Mouse (Mus musculus): ENCODE results near the gene Ankrd65. TPM values are rescaled to one million over a fixed set of nuclear protein-coding genes. Genes with fewer than 3 reads are reported as not detected.
A peak's percentile ranks its signal among the peaks of the same experiment; 100 is the strongest.

The Ankrd65 gene
- total and polyA plus RNA-seq, 3 experiments, result not detected

- in situ Hi-C loops (cut with MboI; ENCODE audit: low pct_ligation_motif_present, low pct_unique_long_range_greater_than_20kb, low sequenced_read_pairs), result no loop called here
These were observed 18.5 kb upstream of the Ankrd65 start for GRCm38 (mm10) chr4:155771706-155772105.

GRCm38 (mm10) chr4:155772786-155773185 is 17.5 kb upstream of the Ankrd65 start:
- Histone ChIP-seq H3K4me1 (ENCODE audit: control insufficient read depth in 1 of 2, insufficient read depth in 2 of 2) (peaks cover 21 to 50% of the 10 kb centered on the region in 2 experiments), H3K27me3 (replicated peaks) (peaks cover 44% of the 10 kb centered on the region), H3K79me2 (replicated peaks; ENCODE audit: control insufficient read depth, extremely low read depth, insufficient read depth, poor library complexity, severe bottlenecking) (no peaks in the 10 kb centered on the region), H3K4me2 (ENCODE audit: insufficient read depth, low read depth, poor library complexity, severe bottlenecking) (no peak overlapping the region), H3K4me3 (replicated peaks in 1 of 3; ENCODE audit: low read depth in 2 of 3, low read length in 2 of 3, poor library complexity in 1 of 3) (no peak overlapping the region), H3K36me3 (replicated peaks in 1 of 2; ENCODE audit: control insufficient read depth in 1 of 2, insufficient read depth in 1 of 2, low read length in 1 of 2) (no peaks in the 10 kb centered on the region), H3K9ac (ENCODE audit: insufficient read depth, low read depth) (no peak overlapping the region), H3K27ac (ENCODE audit: insufficient read depth, low read depth) (no peak overlapping the region), H3K9me3 (replicated peaks; ENCODE audit: low read length) (no peaks in the 10 kb centered on the region)
- DNase-seq (ENCODE audit: extremely low read depth), result no peak
- TF ChIP-seq ZKSCAN1 (IDR thresholded peaks at IDR 0.05; ENCODE audit: borderline replicate concordance, low read depth, low read length) (no peak), RAD21 (IDR thresholded peaks at IDR 0.05; ENCODE audit: low read depth, low read length) (no peak), ELF1 (IDR thresholded peaks at IDR 0.05; ENCODE audit: low read depth, low read length) (no peak)
- dilution Hi-C loops (cut with MboI; ENCODE audit: extremely low pct_ligation_motif_present, extremely low pct_unique_long_range_greater_than_20kb, low sequenced_read_pairs), result no loop called here
- in situ Hi-C loops (cut with MboI; ENCODE audit: low pct_ligation_motif_present, low pct_unique_long_range_greater_than_20kb, low sequenced_read_pairs), result no loop called here

More at GRCm38 (mm10) chr4:155771706-155772105, 18.5 kb upstream of the Ankrd65 start:
- no peaks in the 10 kb centered on the region for H3K79me2 ChIP-seq (replicated peaks; ENCODE audit: control insufficient read depth, extremely low read depth, insufficient read depth, poor library complexity, severe bottlenecking)
- no peaks in the 10 kb centered on the region for H3K36me3 ChIP-seq (replicated peaks in 1 of 2; ENCODE audit: control insufficient read depth in 1 of 2, insufficient read depth in 1 of 2, low read length in 1 of 2)
- H3K9ac ChIP-seq (ENCODE audit: insufficient read depth, low read depth), result no peak overlapping the region
- peaks cover 44% of the 10 kb centered on the region for H3K27me3 ChIP-seq (replicated peaks)
- H3K27ac ChIP-seq (ENCODE audit: insufficient read depth, low read depth), result no peak overlapping the region
- no peak for DNase-seq (ENCODE audit: extremely low read depth)
- dilution Hi-C loops (cut with MboI; ENCODE audit: extremely low pct_ligation_motif_present, extremely low pct_unique_long_range_greater_than_20kb, low sequenced_read_pairs), result no loop called here
- H3K4me2 ChIP-seq (ENCODE audit: insufficient read depth, low read depth, poor library complexity, severe bottlenecking), result no peak overlapping the region
- H3K4me1 ChIP-seq (ENCODE audit: control insufficient read depth in 1 of 2, insufficient read depth in 2 of 2), result peaks cover 21 to 45% of the 10 kb centered on the region in 2 experiments
- no peaks in the 10 kb centered on the region for H3K9me3 ChIP-seq (replicated peaks; ENCODE audit: low read length)
- no peak overlapping the region for H3K4me3 ChIP-seq (replicated peaks in 1 of 3; ENCODE audit: low read depth in 2 of 3, low read length in 2 of 3, poor library complexity in 1 of 3)
- TF ChIP-seq KAT2A (IDR thresholded peaks at IDR 0.05; ENCODE audit: insufficient replicate concordance, low read length) (no peak), SMC3 (IDR thresholded peaks at IDR 0.05; ENCODE audit: low read depth, low read length) (no peak)

DNA sequence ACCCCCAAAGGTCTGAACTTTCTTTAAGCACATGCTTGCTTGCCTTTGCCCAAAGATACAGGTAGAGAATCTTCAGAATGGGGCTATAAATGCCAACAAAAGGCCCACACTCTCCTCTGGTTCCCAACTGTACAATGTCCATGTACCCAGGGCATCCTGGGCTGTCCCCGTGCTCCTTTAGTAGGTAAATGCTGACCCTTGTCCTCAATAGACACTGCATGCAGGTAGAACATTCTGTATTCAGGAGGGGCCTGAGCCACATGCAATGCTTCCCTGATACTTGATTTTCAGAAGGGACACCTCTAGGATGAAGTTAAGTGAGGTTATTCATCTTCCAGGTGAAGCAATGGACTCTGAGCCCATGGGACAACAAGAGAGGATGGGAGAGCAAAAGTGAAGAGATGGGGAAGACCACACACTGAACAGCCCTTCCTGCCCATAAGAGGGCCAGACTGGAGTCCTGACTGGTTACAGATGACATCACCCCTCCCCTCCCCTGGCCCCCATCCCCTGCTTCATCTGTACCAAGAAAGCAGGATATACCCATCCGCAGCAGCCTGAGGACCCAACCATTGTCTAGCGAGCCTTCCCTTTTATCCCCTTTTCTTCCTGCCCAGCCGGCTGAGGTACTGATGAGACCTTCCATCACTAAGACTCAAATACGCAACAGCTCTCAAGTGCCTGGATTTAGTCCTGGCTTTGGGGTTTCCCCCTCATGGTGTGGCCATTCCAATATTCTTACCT is 16.7 kb upstream of the Ankrd65 start:
- peaks cover 44% of the 10 kb centered on the region for H3K27me3 ChIP-seq (replicated peaks)
- H3K27ac ChIP-seq (ENCODE audit: insufficient read depth, low read depth), result no peak overlapping the region
- H3K9me3 ChIP-seq (replicated peaks; ENCODE audit: low read length), result no peaks in the 10 kb centered on the region
- H3K79me2 ChIP-seq (replicated peaks; ENCODE audit: control insufficient read depth, extremely low read depth, insufficient read depth, poor library complexity, severe bottlenecking), result no peaks in the 10 kb centered on the region
- TF ChIP-seq MAZ (IDR thresholded peaks at IDR 0.05; ENCODE audit: low read depth, low read length), result no peak
- no peaks in the 10 kb centered on the region for H3K36me3 ChIP-seq (replicated peaks in 1 of 2; ENCODE audit: control insufficient read depth in 1 of 2, insufficient read depth in 1 of 2, low read length in 1 of 2)
- peaks cover 21 to 50% of the 10 kb centered on the region in 2 experiments for H3K4me1 ChIP-seq (ENCODE audit: control insufficient read depth in 1 of 2, insufficient read depth in 2 of 2)
- peak overlapping the region; percentile 79 for H3K4me2 ChIP-seq (ENCODE audit: insufficient read depth, low read depth, poor library complexity, severe bottlenecking)
- H3K4me3 ChIP-seq (replicated peaks in 1 of 3; ENCODE audit: low read depth in 2 of 3, low read length in 2 of 3, poor library complexity in 1 of 3), result no peak overlapping the region
- in situ Hi-C loops (cut with MboI; ENCODE audit: low pct_ligation_motif_present, low pct_unique_long_range_greater_than_20kb, low sequenced_read_pairs) (no loop called here), dilution Hi-C loops (cut with MboI; ENCODE audit: extremely low pct_ligation_motif_present, extremely low pct_unique_long_range_greater_than_20kb, low sequenced_read_pairs) (no loop called here)
- H3K9ac ChIP-seq (ENCODE audit: insufficient read depth, low read depth), result no peak overlapping the region
- DNase-seq (ENCODE audit: extremely low read depth), result no peak
